9 mouse cellular contexts compared by ENCODE assay signal in genomic region chr10:115097163-115097562, GRCm38 (mm10).
DNase-seq lines count a peak whose midpoint lies in the region; ATAC-seq lines count a peak whose summit lies in the region.
"Had no signal": no experiment of that assay in that cellular context is flagged by ENCODE, and none has a peak within 500 bp of the region (broad histone marks: within the 10 kb centered on the region; RNA-seq: fewer than 3 reads in every experiment).

No protein-coding gene starts in this region.

- peak; percentile 1 for DNase-seq in heart, adult 8-10 months (ENCODE audit: low spot score)
- no peak for DNase-seq in heart, postnatal 25 days (ENCODE audit: low spot score)
- peak; percentile 80 for DNase-seq in cerebellum, adult 11 months
- DNase-seq in forelimb bud, embryonic 11.5 days (ENCODE audit: low read depth, low spot score) = peak; percentile 67
- peak; percentile 27 for DNase-seq in kidney, adult 18-20 months
- DNase-seq in left cerebral cortex, postnatal 14 days (ENCODE audit: low spot score in 2 of 2) = peak; percentile 82 to 85

- no peak overlapping the region for H3K4me2 ChIP-seq in midbrain, embryonic 15.5 days

- 12% methylated on average over 5 of the region's 5 CpGs for WGBS in midbrain, embryonic 15.5 days

- H3K4me1 ChIP-seq in midbrain, embryonic 15.5 days = no peaks in the 10 kb centered on the region

- H3K9ac ChIP-seq in midbrain, embryonic 15.5 days = no peak overlapping the region

- peak; percentile 88 for ATAC-seq in midbrain, embryonic 15.5 days (replicated peaks)
- no peak for ATAC-seq in monocyte, adult 5-6 weeks (replicated peaks; ENCODE audit: insufficient number of reproducible peaks, low FRiP score, low TSS enrichment, poor library complexity, severe bottlenecking)

- intact Hi-C loops in heart, postnatal 25 days (cut with DNase I) = no loop called here
- intact Hi-C loops in left cerebral cortex, postnatal 14 days (cut with DNase I) = loop anchor here (5.0 kb wide), 1 partner anchor 295 kb away; the partner anchor contains the start of gene Trhde

- H3K4me3 ChIP-seq in midbrain, embryonic 15.5 days = no peak overlapping the region

- no peaks in the 10 kb centered on the region for H3K9me3 ChIP-seq in midbrain, embryonic 15.5 days

- no peaks in the 10 kb centered on the region for H3K36me3 ChIP-seq in midbrain, embryonic 15.5 days (replicated peaks)

- H3K27me3 ChIP-seq in midbrain, embryonic 15.5 days (replicated peaks) = no peaks in the 10 kb centered on the region

- H3K27ac ChIP-seq in midbrain, embryonic 15.5 days = no peak overlapping the region
- H3K27ac ChIP-seq: macrophage had no signal
